Mouse (Mus musculus) forebrain, embryonic 10.5 days (tissue): ENCODE measurements at regions not wholly inside any gene's neighbourhood (a gene's known extent, or its start where the extent isn't known, plus 50 kb on each side); places are given as distances from the start of the nearest gene placed in this dataset.

Experiments
- DNase-seq: peaks from one replicate; pipeline ENCODE4 v3.0.0-alpha.2; 2017; ENCODE audit warnings: low spot score; ENCODE audit errors: extremely low spot score
- H3K27ac ChIP-seq: fragments of 300-500 bp; sonication (generic); 2 replicates; pipeline ENCODE4 v1.5.1; 2016; ENCODE audit warnings: mild to moderate bottlenecking
- H3K27me3 ChIP-seq: fragments of 300-500 bp; sonication (generic); 2 replicates; pipeline ENCODE4 v1.6.1; 2016; ENCODE audit warnings: mild to moderate bottlenecking; ENCODE audit not compliant: poor library complexity, severe bottlenecking
- H3K36me3 ChIP-seq: fragments of 300-500 bp; sonication (generic); replicated peaks from 2 replicates; pipeline ENCODE4 v1.6.1; 2016; ENCODE audit warnings: mild to moderate bottlenecking, moderate library complexity
- H3K4me1 ChIP-seq: fragments of 300-500 bp; sonication (generic); 2 replicates; pipeline ENCODE4 v1.6.1; 2016
- H3K4me3 ChIP-seq: fragments of 300-500 bp; sonication (generic); 2 replicates; pipeline ENCODE4 v1.5.1; 2016; ENCODE audit warnings: mild to moderate bottlenecking, moderate library complexity
- H3K9me3 ChIP-seq: fragments of 300-500 bp; sonication (generic); 2 replicates; pipeline ENCODE4 v1.6.1; 2016; ENCODE audit warnings: mild to moderate bottlenecking, moderate library complexity
- WGBS: fragments of 180-500 bp; shearing (Covaris S2); methylation state at CpG from one replicate; pipeline ENCODE4 v1.1.7; 2016; 5-methylcytosine and 5-hydroxymethylcytosine counted together

DNA sequence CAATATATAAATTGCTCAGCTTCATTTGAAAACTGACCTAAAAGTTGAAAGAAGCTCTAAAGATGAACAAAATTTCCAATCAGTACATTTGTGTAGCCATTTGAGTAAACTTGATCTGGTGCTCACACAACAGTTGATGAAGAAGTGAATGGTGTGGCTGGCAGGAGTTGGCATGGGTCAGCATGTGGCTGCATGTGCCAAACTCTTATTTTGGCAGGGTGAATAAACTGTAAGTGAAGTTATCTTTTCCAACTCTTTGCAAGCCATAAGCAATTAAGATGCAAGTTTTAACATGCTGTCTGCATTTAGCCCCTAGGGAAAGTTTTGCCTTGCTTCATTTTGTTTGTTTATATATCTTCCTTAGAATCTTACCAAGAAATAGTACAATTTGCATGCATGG is 291.0 kb upstream of the Thbs1 start:
- DNase-seq, result no peak
- no peaks in the 10 kb centered on the region for H3K9me3 ChIP-seq
- H3K4me1 ChIP-seq, result no peaks in the 10 kb centered on the region
- no peak overlapping the region for H3K4me3 ChIP-seq
- H3K36me3 ChIP-seq, result no peaks in the 10 kb centered on the region
- H3K27me3 ChIP-seq, result no peaks in the 10 kb centered on the region
- H3K27ac ChIP-seq, result no peak overlapping the region

DNA sequence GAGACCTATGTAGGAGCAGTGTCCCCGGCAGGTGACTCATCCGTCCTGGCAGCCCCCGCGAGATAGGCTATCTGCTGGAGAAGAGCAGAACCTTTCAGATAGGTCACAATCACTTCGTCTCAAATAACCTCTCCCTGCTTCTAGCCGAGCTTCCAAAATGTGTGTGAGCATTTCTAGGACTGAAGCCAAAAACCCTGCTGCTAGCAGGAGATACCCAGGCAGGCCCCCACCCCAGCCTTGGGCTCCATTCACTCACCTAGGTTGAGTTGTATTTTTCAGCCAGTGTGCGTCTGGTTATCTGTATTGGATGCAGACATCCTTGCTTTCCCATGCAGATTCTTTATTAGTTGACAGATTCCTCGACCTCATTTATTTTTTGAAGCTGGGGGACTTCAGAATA is 286.6 kb upstream of the Thbs1 start:
- H3K4me1 ChIP-seq, result no peaks in the 10 kb centered on the region
- 89% methylated on average over 8 of the region's 8 CpGs for WGBS
- H3K27me3 ChIP-seq, result no peaks in the 10 kb centered on the region
- H3K36me3 ChIP-seq, result no peaks in the 10 kb centered on the region
- H3K4me3 ChIP-seq, result no peak overlapping the region
- DNase-seq, result no peak
- no peaks in the 10 kb centered on the region for H3K9me3 ChIP-seq
- no peak overlapping the region for H3K27ac ChIP-seq

DNA sequence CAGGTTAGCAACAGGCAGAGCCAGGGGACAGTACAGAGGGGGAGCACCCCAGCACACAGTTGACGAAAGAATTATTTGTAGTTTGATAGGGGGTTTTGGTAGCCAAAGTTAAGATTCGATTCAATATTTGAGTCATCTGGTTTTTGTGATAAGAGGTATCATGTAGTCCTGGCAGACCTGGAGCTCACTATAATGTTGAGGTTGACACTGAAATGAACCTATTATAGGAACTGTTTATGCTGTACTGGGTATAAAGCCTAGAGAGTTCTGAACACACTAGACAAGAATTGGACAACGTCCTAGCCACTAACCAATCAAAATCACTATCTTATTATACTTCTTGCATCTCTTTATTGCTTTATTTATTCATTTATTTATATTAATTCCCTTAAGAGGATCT is 284.4 kb upstream of the Thbs1 start:
- Histone ChIP-seq H3K9me3 (no peaks in the 10 kb centered on the region), H3K4me1 (no peaks in the 10 kb centered on the region), H3K27me3 (no peaks in the 10 kb centered on the region), H3K36me3 (no peaks in the 10 kb centered on the region), H3K27ac (no peak overlapping the region), H3K4me3 (no peak overlapping the region)
- no peak for DNase-seq
- 90% methylated on average over 3 of the region's 3 CpGs for WGBS

DNA sequence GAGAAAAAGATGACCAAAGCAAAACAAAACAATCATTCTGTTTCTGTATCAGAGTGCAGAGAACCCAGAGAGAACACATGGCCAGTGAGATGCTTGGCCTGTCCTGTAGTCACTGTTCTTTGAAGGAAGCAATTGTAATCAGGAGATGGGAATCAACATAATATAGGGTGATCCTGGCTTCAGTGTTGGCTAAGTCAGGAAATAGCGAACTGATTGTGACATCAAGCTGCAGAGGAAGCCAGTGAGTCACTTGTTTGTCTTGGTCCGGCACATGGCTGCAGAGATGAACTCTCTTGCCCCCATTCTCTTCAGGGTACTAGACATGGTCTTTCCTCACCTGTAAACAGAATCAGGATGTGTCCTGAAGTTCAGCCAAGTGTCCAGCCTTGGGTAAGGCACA is 273.3 kb upstream of the Thbs1 start:
- WGBS, result 81% methylated on average over 2 of the region's 2 CpGs
- Histone ChIP-seq H3K4me3 (no peak overlapping the region), H3K27ac (no peak overlapping the region)

DNA sequence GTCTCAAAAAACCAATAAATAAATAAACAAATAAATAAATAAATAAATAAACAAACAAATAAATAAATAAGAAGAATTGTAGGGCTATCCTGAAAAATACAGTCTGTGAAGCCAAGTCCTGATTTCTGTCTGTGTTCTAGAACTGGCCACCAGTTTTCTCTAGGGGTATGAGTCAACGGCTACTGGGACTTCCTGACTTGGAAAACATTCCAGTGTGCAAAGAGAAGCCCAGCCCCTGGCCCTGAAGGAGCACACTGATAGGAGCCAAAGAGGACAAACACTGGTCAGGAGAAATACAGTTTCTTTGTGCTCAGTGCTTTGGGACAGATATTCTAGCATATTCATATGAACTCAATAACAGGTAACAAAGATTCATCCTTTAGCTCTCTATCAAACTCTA is 271.3 kb upstream of the Thbs1 start:
- 86% methylated on average over 1 of the region's 1 CpGs for WGBS
- Histone ChIP-seq H3K27ac (no peak overlapping the region), H3K27me3 (no peaks in the 10 kb centered on the region), H3K36me3 (no peaks in the 10 kb centered on the region), H3K4me1 (no peaks in the 10 kb centered on the region), H3K9me3 (no peaks in the 10 kb centered on the region), H3K4me3 (no peak overlapping the region)
- no peak for DNase-seq

More for the DNA sequence above, 273.3 kb upstream of the Thbs1 start:
- no peak for DNase-seq
- Histone ChIP-seq H3K27me3 (no peaks in the 10 kb centered on the region), H3K4me1 (no peaks in the 10 kb centered on the region), H3K36me3 (no peaks in the 10 kb centered on the region), H3K9me3 (no peaks in the 10 kb centered on the region)

DNA sequence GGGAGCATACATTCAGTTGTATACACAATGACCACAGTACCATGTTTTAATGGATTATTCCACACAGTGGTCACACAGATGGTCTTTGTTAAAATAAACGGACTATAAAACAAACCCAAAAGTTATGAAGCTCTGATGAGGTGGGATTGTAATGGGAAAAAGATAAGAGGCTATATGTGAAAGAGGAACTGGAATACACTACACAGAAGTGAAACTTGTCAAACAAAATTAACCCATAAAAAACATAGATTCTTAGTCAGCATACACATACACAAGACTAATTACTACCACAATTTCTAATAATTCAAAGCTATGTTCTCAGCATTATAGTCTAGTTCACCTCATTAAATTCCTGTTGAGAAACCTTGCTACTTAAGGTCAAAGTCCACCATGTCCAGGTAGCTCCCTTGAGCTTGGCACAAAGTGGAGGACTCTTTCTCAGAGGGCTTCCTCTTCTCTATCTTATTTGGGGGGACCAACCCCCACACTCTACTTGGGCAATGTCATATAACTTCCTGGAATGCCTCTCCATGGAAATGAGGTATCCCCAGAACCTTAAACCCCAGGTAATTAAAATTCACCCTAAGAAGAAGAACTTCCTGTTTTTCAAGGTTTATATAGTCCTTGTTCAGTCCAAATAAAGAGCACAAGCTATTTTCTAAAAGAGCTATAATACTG is 269.2 kb upstream of the Thbs1 start:
- H3K9me3 ChIP-seq, result no peaks in the 10 kb centered on the region
- no peak overlapping the region for H3K4me3 ChIP-seq
- no peak for DNase-seq
- no peak overlapping the region for H3K27ac ChIP-seq
- no peaks in the 10 kb centered on the region for H3K27me3 ChIP-seq
- 84% methylated on average over 1 of the region's 1 CpGs for WGBS
- no peaks in the 10 kb centered on the region for H3K36me3 ChIP-seq
- H3K4me1 ChIP-seq, result no peaks in the 10 kb centered on the region

DNA sequence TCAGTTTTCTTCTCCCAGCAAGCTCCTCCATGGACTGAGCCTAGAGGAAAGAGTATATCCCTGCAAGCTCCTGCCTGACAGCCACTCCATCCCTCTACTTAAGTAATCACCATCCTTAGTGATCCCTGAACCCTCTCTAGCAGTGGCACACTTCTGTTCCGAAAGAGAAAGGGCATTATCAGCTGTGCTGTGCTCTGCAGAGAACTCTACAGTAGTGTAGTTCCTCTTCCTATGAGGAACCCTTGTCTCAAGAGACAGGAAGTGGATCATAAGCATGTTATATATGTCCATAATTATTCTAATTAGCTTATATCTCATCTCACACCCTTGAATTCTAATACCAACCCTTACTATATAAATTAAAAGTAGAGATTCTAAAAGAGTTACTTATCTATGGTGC is 259.2 kb upstream of the Thbs1 start:
- no peak overlapping the region for H3K4me3 ChIP-seq
- no peaks in the 10 kb centered on the region for H3K9me3 ChIP-seq
- WGBS, result 81% methylated on average over 1 of the region's 1 CpGs
- no peaks in the 10 kb centered on the region for H3K36me3 ChIP-seq
- no peak for DNase-seq
- H3K27ac ChIP-seq, result no peak overlapping the region
- no peaks in the 10 kb centered on the region for H3K4me1 ChIP-seq
- no peaks in the 10 kb centered on the region for H3K27me3 ChIP-seq

DNA sequence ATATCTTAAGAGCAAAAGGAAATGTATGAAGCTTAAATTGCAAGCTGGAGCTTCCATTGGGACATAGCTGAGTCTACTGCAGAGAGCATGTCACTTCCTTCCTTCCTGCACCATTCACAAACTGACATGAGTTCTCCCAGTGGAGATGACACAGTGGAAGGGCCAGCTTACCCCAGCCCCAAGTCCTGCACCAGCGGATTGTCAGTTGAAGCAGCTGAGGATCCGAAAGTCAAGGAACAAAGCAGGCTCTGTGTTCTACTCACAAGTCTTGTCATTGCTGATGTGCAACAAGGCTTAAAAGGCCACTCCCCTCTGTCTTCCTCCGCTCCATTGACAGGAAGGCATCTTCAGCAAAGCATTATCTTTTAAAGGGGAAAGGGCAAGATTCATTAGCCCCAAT is 249.4 kb upstream of the Thbs1 start:
- H3K4me1 ChIP-seq, result peaks cover 15% of the 10 kb centered on the region
- no peaks in the 10 kb centered on the region for H3K27me3 ChIP-seq
- H3K9me3 ChIP-seq, result no peaks in the 10 kb centered on the region
- DNase-seq, result no peak
- no peaks in the 10 kb centered on the region for H3K36me3 ChIP-seq
- WGBS, result 39% methylated on average over 3 of the region's 3 CpGs
- H3K27ac ChIP-seq, result peak overlapping the region; percentile 6; the same call in 1 of the 2 replicates
- no peak overlapping the region for H3K4me3 ChIP-seq

DNA sequence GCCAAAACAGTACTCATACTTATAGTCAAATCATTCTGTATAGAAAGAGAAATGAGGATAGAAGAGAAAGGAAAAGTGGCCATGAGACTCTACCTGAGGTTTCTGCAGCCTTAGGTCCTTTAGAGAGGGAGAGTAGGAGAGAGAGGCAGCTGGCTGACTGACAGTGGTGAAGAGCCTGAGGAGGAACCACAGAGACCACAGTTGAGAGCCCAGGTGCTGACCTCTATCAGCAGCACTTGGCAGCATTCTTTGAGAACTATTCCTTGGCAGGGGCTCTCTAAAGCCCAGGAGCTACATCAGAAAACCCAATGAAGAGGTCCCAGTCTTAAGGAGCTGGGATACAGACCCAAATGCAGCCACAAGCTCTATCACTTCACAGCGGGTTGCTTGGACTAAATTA is 246.6 kb upstream of the Thbs1 start:
- no peak for DNase-seq
- H3K9me3 ChIP-seq, result no peaks in the 10 kb centered on the region
- no peaks in the 10 kb centered on the region for H3K36me3 ChIP-seq
- H3K27me3 ChIP-seq, result no peaks in the 10 kb centered on the region
- H3K4me1 ChIP-seq, result peaks cover 22% of the 10 kb centered on the region
- no peak overlapping the region for H3K4me3 ChIP-seq
- WGBS, result 95% methylated on average over 1 of the region's 1 CpGs
- no peak overlapping the region for H3K27ac ChIP-seq

DNA sequence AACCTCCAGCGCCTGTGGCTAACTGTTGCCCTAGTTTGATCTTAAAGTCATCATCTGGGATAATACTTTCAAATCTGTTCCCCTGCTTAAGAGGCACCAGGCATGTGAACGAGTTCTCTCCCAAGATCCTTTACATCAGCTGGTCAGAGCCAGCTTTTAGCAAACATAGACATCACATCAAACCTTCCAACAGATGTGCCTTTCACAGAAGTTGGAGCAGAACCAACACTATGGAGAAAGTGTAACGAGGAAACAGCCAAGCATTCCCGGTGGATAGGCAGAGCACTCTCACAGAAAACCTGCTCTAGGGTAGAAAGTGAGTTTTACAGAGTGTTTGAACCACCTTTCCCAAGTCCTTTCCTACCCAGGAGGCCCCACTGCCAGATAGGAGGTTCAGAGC is 244.7 kb upstream of the Thbs1 start:
- Histone ChIP-seq H3K36me3 (no peaks in the 10 kb centered on the region), H3K4me3 (no peak overlapping the region), H3K9me3 (no peaks in the 10 kb centered on the region), H3K4me1 (peaks cover 36% of the 10 kb centered on the region), H3K27me3 (no peaks in the 10 kb centered on the region), H3K27ac (peak overlapping the region; percentile 53; the same call in 1 of the 2 replicates)
- 85% methylated on average over 4 of the region's 4 CpGs for WGBS
- no peak for DNase-seq

DNA sequence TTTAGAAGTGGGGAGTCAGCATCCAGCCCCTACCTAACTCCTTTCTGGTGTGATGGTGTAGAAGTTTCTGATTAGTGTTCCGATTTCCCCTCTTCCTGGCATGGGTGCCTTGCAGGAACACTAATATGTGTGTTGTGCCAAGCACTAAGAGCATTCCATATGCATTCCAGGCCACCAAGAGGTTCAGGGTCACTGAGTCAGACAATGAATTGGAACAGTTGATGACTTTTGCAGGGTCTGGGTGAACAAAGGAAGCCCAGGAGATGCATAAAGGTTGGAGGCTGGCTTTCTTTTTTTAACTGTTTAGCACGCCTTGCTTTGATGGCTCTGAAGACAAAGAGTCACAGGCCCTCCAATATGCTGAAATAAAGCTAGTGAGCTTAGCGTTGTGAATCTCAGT is 244.3 kb upstream of the Thbs1 start:
- H3K4me1 ChIP-seq, result peaks cover 38% of the 10 kb centered on the region
- 57% methylated on average over 3 of the region's 3 CpGs for WGBS
- no peaks in the 10 kb centered on the region for H3K36me3 ChIP-seq
- peak overlapping the region; percentile 53; the same call in 1 of the 2 replicates for H3K27ac ChIP-seq
- H3K9me3 ChIP-seq, result no peaks in the 10 kb centered on the region
- DNase-seq, result no peak
- H3K27me3 ChIP-seq, result no peaks in the 10 kb centered on the region
- no peak overlapping the region for H3K4me3 ChIP-seq

DNA sequence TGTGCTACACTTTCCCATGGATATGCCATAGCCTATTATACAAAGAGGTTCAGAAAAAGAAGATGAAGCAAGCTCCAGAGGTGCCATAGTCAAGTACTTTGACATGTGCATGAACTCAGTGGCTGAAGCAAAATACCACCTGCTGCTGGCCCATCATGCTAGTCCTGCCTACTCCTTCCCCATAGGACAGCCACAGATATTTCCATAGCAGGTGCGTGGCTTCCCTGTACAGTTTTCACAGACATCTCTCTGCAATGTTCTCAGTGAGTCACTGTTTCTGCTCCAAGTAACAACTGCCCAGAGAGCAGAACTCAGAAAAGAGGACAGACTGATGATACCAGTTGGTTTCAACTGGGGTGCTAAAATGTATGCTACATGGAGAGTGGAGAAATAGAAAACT is 242.8 kb upstream of the Thbs1 start:
- Histone ChIP-seq H3K36me3 (no peaks in the 10 kb centered on the region), H3K4me3 (no peak overlapping the region), H3K9me3 (no peaks in the 10 kb centered on the region), H3K27ac (no peak overlapping the region), H3K4me1 (peaks cover 33% of the 10 kb centered on the region), H3K27me3 (no peaks in the 10 kb centered on the region)
- no peak for DNase-seq
- WGBS, result 85% methylated on average over 1 of the region's 1 CpGs

DNA sequence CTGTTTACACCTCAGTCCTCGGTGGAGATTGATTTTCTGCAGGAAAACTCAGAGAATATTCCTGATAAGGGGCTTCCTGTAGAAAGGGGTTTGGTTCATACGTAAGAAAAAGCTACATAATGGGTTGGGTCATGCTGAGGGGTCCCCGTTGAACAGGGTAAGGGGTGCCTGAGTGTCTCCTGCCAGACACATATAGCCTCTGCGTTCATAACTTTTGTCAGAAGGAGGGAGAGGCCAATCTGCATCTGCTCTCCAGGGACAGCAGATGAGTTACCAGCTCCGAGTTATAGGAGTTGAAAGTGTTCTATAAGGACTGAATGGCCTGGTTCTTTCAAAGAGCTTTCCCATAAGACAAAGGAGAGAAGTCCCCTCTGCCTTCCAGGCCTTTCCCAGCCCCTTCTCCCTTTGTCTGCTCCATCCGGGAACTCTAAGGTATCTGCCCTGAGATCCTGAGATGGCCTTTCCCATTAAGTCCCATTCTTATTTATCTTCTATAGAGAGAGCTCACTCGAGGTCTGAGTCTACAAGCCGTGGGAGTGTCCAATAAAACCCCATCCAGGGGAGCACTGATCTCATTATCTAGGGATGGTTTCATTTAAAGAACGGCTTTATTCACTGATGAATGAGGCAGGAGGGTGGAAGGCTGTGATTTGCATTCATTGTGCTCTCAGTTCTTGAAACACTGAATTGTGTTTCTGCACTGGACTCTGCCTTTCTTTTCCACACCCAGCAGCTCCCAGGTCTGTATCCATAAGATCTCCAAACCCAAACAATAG is 240.0 kb upstream of the Thbs1 start:
- peak overlapping the region; percentile 81 for H3K27ac ChIP-seq
- no peaks in the 10 kb centered on the region for H3K27me3 ChIP-seq
- H3K4me3 ChIP-seq, result no peak overlapping the region
- H3K9me3 ChIP-seq, result no peaks in the 10 kb centered on the region
- WGBS, result 41% methylated on average over 9 of the region's 9 CpGs
- peaks cover 33% of the 10 kb centered on the region for H3K4me1 ChIP-seq
- peak; percentile 32 for DNase-seq
- no peaks in the 10 kb centered on the region for H3K36me3 ChIP-seq
